Mouse (Mus musculus) embryonic facial prominence, embryonic 11.5 days (tissue): ENCODE measurements around the gene Rnh1. TPM values are rescaled to one million over a fixed set of nuclear protein-coding genes. Genes with fewer than 3 reads are reported as not detected.

Experiments
- ATAC-seq: fragments of 200-750 bp; cut with Nextera tagmentation; replicated peaks from 2 replicates; pipeline ENCODE4 v1.8.0; 2017; ENCODE audit warnings: low read depth; ENCODE audit not compliant: insufficient number of reproducible peaks, low FRiP score, low TSS enrichment
- DNase-seq: peaks from one replicate; pipeline ENCODE4 v3.0.0-alpha.2; 2015; ENCODE audit warnings: low spot score
- H3K27ac ChIP-seq: fragments of 300-500 bp; sonication (generic); replicated peaks from 2 replicates; pipeline ENCODE4 v1.5.1; 2014; ENCODE audit warnings: mild to moderate bottlenecking, low read depth, low read length, control low read depth
- H3K27me3 ChIP-seq: fragments of 300-500 bp; sonication (generic); 2 replicates; pipeline ENCODE4 v1.6.1; 2014; ENCODE audit warnings: mild to moderate bottlenecking, low read length, moderate library complexity, mixed read lengths; ENCODE audit not compliant: control insufficient read depth, insufficient read depth
- H3K36me3 ChIP-seq: fragments of 300-500 bp; sonication (generic); replicated peaks from 2 replicates; pipeline ENCODE4 v1.6.1; 2014; ENCODE audit warnings: low read depth, mild to moderate bottlenecking, low read length, moderate library complexity, mixed read lengths; ENCODE audit not compliant: control insufficient read depth, insufficient read depth
- H3K4me1 ChIP-seq: fragments of 300-500 bp; sonication (generic); 2 replicates; pipeline ENCODE4 v1.6.1; 2014; ENCODE audit warnings: low read length, mixed read lengths; ENCODE audit not compliant: control insufficient read depth, insufficient read depth
- H3K4me2 ChIP-seq: fragments of 300-500 bp; sonication (generic); 2 replicates; pipeline ENCODE4 v1.6.1; 2014; ENCODE audit warnings: low read depth, mild to moderate bottlenecking, control low read depth, low read length, moderate library complexity
- H3K4me3 ChIP-seq: fragments of 300-500 bp; sonication (generic); 2 replicates; pipeline ENCODE4 v1.5.1; 2014; ENCODE audit warnings: low read depth, low read length, control low read depth
- H3K9ac ChIP-seq: fragments of 300-500 bp; sonication (generic); replicated peaks from 2 replicates; pipeline ENCODE4 v1.6.1; 2014; ENCODE audit warnings: mild to moderate bottlenecking, control low read depth, low read length
- H3K9me3 ChIP-seq: fragments of 300-500 bp; sonication (generic); replicated peaks from 2 replicates; pipeline ENCODE4 v1.6.1; 2016; ENCODE audit warnings: mild to moderate bottlenecking, low read length, inconsistent platforms, mixed read lengths; ENCODE audit not compliant: control insufficient read depth
- WGBS: fragments of 180-500 bp; shearing (Covaris S2); extraction: QIAGEN DNeasy Blood & Tissue Kit; methylation state at CpG from one replicate; pipeline ENCODE4 v1.1.7; 2014; 5-methylcytosine and 5-hydroxymethylcytosine counted together
- polyA plus RNA-seq: library from polyadenylated mRNA; unstranded; fragments of >200 nt; fragmentation: Nextera tagmentation; extraction: Ambion mirVana; gene quantifications from 2 replicates; pipeline ENCODE4 v1.2.1, GENCODE M21; 2014

Gene Rnh1
- polyA plus RNA-seq, 1 experiment from 2014 or later: 82.0 TPM

GRCm38 (mm10) chr7:141195754-141196153 lies 23.1 kb upstream of the Rnh1 start:
- H3K27me3 ChIP-seq: no peaks in the 10 kb centered on the region
- 89% methylated on average over 2 of the region's 2 CpGs for WGBS
- no peak for ATAC-seq
- no peak overlapping the region for H3K4me2 ChIP-seq
- DNase-seq: no peak
- no peak overlapping the region for H3K4me3 ChIP-seq
- no peak overlapping the region for H3K27ac ChIP-seq
- H3K9ac ChIP-seq: no peak overlapping the region
- H3K9me3 ChIP-seq: no peaks in the 10 kb centered on the region
- peaks cover 3% of the 10 kb centered on the region; the same call in 1 of the 2 replicates for H3K4me1 ChIP-seq
- peaks cover 1% of the 10 kb centered on the region for H3K36me3 ChIP-seq

- H3K27ac ChIP-seq: peak overlapping the region; percentile 31
- H3K4me1 ChIP-seq: peaks cover 3% of the 10 kb centered on the region; the same call in 1 of the 2 replicates
- peak overlapping the region; percentile 75 for H3K4me2 ChIP-seq
- WGBS: 1% methylated on average over 28 of the region's 28 CpGs
- DNase-seq: peak; percentile 97
- no peaks in the 10 kb centered on the region for H3K9me3 ChIP-seq
- peak overlapping the region; percentile 88 for H3K4me3 ChIP-seq
- peak overlapping the region; percentile 54 for H3K9ac ChIP-seq
- H3K36me3 ChIP-seq: peaks cover 3% of the 10 kb centered on the region
- no peaks in the 10 kb centered on the region for H3K27me3 ChIP-seq
- peak; percentile 35 for ATAC-seq
Observed at GRCm38 (mm10) chr7:141194830-141195229, 22.2 kb upstream of the Rnh1 start.

GRCm38 (mm10) chr7:141194409-141194808 lies 21.8 kb upstream of the Rnh1 start:
- H3K27ac ChIP-seq: peak overlapping the region; percentile 31
- H3K4me1 ChIP-seq: peaks cover 3% of the 10 kb centered on the region; the same call in 1 of the 2 replicates
- ATAC-seq (no peak; the same call in 1 of the 2 replicates), DNase-seq (no peak)
- peak overlapping the region; percentile 75 for H3K4me2 ChIP-seq
- no peaks in the 10 kb centered on the region for H3K9me3 ChIP-seq
- H3K36me3 ChIP-seq: peaks cover 3% of the 10 kb centered on the region
- no peaks in the 10 kb centered on the region for H3K27me3 ChIP-seq
- peak overlapping the region; percentile 54 for H3K9ac ChIP-seq
- peak overlapping the region; percentile 88 for H3K4me3 ChIP-seq
- under 1% methylated on average over 23 of the region's 23 CpGs for WGBS

- DNase-seq (peak; percentile 99), ATAC-seq (peak; percentile 92)
- peak within 1 kb of the TSS; percentile 88 for H3K9ac ChIP-seq
- H3K4me1 ChIP-seq: peaks cover 3% of the 10 kb centered on the region; the same call in 1 of the 2 replicates
- H3K27me3 ChIP-seq: no peaks in the 10 kb centered on the region
- WGBS: 0% methylated on average over 26 of the region's 39 CpGs
- H3K27ac ChIP-seq: peak within 1 kb of the TSS; percentile 59
- H3K36me3 ChIP-seq: peaks cover 3% of the 10 kb centered on the region
- peak within 1 kb of the TSS; percentile 87 for H3K4me2 ChIP-seq
- H3K4me3 ChIP-seq: peak within 1 kb of the TSS; percentile 88
- no peaks in the 10 kb centered on the region for H3K9me3 ChIP-seq
Observed at GRCm38 (mm10) chr7:141193948-141194347, 21.3 kb upstream of the Rnh1 start, which contains the start of the genes Hras and Lrrc56. Gene Hras (minus strand): TSS chr7:141194005. Gene Lrrc56 (plus strand): TSS chr7:141194157.

- Histone ChIP-seq H3K27ac (peak overlapping the region; percentile 59; the same call in 1 of the 2 replicates), H3K9ac (peak overlapping the region; percentile 88), H3K27me3 (no peaks in the 10 kb centered on the region), H3K9me3 (no peaks in the 10 kb centered on the region), H3K4me1 (peaks cover 3% of the 10 kb centered on the region; the same call in 1 of the 2 replicates), H3K36me3 (peaks cover 3% of the 10 kb centered on the region), H3K4me3 (peak overlapping the region; percentile 88), H3K4me2 (peak overlapping the region; percentile 87)
- peak; percentile 17; the same call in 1 of the 2 replicates for ATAC-seq
- WGBS: under 1% methylated on average over 41 of the region's 43 CpGs
- DNase-seq: no peak
Observed at GRCm38 (mm10) chr7:141193348-141193856, 20.7 kb upstream of the Rnh1 start.

- H3K9me3 ChIP-seq: no peaks in the 10 kb centered on the region
- ATAC-seq (no peak), DNase-seq (no peak)
- no peak overlapping the region for H3K27ac ChIP-seq
- 25% methylated on average over 12 of the region's 12 CpGs for WGBS
- no peaks in the 10 kb centered on the region for H3K27me3 ChIP-seq
- H3K9ac ChIP-seq: peak overlapping the region; percentile 88
- H3K4me1 ChIP-seq: peaks cover 3% of the 10 kb centered on the region; the same call in 1 of the 2 replicates
- peaks cover 3% of the 10 kb centered on the region for H3K36me3 ChIP-seq
- peak overlapping the region; percentile 87 for H3K4me2 ChIP-seq
- H3K4me3 ChIP-seq: peak overlapping the region; percentile 88
Observed at GRCm38 (mm10) chr7:141192776-141193347, 20.2 kb upstream of the Rnh1 start.

- Histone ChIP-seq H3K36me3 (peaks cover 3% of the 10 kb centered on the region), H3K27ac (no peak overlapping the region), H3K4me3 (no peak overlapping the region), H3K27me3 (no peaks in the 10 kb centered on the region), H3K4me1 (peaks cover 3% of the 10 kb centered on the region; the same call in 1 of the 2 replicates), H3K9me3 (no peaks in the 10 kb centered on the region), H3K9ac (no peak overlapping the region), H3K4me2 (peak overlapping the region; percentile 87; the same call in 1 of the 2 replicates)
- ATAC-seq (no peak), DNase-seq (no peak)
- 91% methylated on average over 24 of the region's 24 CpGs for WGBS
Observed at GRCm38 (mm10) chr7:141191796-141192685, 19.4 kb upstream of the Rnh1 start.
